Mouse (Mus musculus) urinary bladder, postnatal 10 days (tissue): Measurements from ENCODE around the gene Pls1.

Experiments used
- DNase-seq: peaks from one replicate; pipeline ENCODE4 v3.0.0; 2022; ENCODE audit warnings: low spot score

Pls1 gene

GRCm38 (mm10) chr9:95801610-95802451, 43.3 kb downstream of the Pls1 start:
- DNase-seq, result no peak

- DNase-seq, result no peak
Observed at GRCm38 (mm10) chr9:95796323-95796722, 48.8 kb downstream of the Pls1 start.

- no peak for DNase-seq
Observed at GRCm38 (mm10) chr9:95795844-95796243, 49.3 kb downstream of the Pls1 start.

DNA sequence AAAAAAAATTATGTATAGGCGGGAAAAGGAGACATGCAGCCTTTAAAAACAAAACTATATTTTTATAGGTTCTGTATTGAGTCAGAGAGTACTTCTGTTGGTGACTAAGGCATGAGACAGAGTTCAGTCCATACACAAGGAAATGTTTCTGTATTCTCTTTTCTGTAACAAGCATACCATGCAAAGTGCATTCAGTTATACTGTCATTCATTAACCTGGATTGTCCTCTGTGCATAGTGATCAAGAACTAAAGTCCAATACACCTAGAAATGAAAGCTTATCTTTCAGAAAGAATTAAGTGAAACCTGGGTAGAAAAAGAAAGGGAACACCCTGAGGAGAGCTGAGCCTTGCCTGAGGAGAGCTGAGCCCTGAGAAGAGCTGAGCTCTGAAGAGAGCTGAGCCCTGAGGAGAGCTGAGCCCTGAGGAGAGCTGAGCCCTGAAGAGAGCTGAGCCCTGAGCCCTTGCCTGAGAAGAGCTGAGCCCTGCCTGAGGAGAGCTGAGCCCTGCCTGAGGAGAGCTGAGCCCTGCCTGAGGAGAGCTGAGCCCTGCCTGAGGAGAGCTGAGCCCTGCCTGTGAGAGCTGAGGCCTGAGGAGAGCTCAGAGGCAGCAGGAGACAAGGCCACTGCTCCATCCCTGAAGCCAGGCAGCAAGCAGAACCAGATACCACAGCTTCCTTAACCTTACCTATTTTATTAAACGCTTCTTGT, 49.9 kb downstream of the Pls1 start:
- no peak for DNase-seq

DNA sequence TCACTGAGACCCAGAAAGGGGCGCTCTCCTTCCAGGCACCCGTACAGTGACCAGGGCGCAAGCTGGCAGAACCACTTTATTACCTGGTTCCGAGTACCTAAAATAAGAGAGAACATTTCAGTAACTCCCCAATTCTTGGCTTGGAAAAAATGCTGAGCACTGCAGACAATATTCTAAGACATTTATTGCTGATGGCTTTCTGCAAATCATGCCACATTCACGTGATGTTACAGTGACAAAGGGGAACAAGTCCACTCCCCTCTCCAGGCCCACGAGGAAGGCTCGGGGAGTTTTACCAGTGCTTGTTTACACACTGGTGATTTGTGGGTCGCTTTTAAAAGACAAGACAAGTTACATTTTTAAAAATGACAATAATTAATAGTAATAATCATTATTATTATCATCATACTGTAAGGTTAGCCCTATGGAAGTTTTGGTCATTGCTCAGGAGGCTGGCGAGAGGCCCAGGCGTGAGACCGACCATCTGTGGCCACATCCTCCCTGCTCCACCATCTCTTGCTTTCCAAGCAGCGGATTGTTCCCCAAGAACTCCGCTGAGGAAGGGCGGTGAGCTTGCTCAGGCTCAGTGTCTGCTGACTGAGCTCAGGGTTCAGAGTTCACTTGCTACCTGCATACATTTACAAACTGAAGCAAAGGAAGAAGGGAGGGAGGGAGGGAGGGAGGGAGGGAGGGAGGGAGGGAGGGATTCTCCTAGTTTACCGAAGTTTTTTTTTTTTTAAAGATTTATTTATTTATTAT, 50.9 kb downstream of the Pls1 start:
- no peak for DNase-seq

- no peak for DNase-seq
Observed at GRCm38 (mm10) chr9:95784888-95785511, 60.1 kb downstream of the Pls1 start.

DNA sequence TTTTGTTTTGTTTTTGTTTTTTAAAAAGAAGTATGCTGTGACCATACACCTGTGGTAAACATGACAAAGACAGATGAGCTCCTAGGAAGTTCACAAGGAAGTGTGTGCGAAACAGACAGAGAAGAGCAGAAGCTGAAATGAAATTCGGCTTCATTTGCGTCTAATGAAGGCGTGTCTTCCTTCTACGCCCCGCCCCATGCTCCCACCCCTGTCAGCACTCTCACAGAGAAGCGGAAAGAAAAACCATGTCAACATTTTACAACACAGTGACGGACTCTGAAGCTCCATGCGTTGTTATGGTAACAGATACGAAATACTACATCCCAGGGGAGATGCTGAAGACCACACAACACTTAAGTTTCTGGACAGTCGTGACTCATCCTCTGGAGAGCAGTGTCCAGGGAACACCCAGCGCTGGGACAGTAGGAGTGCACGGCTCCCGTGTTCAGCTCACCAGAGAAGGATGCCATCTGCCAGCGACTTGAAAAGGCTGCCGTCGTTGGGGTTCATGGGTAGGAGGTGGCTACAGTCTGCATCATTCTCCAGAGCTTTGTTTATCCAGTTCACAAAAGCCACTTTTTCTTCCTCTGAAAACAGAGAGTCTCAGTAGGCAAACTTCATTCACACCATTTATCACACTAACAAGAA, 61.3 kb downstream of the Pls1 start:
- DNase-seq, result no peak

GRCm38 (mm10) chr9:95771671-95772070, 73.4 kb downstream of the Pls1 start:
- DNase-seq, result no peak

GRCm38 (mm10) chr9:95763218-95763617, 81.9 kb downstream of the Pls1 start:
- no peak for DNase-seq

DNA sequence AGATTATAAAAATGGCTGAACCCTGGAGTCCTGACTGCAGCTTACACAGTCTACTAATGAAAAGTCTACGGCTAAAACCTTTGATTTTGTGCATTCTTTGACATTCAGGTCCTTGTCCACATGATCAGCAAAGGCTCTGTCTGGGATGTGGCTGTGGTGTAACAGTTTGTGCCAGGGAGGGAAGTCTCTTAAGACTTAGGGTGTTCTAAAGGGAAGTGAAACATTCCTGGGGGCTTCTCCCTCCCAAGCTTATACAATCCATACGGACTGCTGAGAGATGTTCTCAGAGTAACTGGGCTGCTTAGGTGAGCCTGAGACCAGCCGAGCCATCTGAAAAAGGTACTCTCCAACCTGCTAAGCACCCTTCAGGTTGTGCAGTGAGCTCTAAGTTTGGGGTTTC, 82.9 kb downstream of the Pls1 start:
- DNase-seq, result no peak

- DNase-seq, result no peak
Observed at GRCm38 (mm10) chr9:95761381-95761780, 83.7 kb downstream of the Pls1 start.

GRCm38 (mm10) chr9:95750746-95751145, 94.4 kb downstream of the Pls1 start:
- DNase-seq, result no peak

DNA sequence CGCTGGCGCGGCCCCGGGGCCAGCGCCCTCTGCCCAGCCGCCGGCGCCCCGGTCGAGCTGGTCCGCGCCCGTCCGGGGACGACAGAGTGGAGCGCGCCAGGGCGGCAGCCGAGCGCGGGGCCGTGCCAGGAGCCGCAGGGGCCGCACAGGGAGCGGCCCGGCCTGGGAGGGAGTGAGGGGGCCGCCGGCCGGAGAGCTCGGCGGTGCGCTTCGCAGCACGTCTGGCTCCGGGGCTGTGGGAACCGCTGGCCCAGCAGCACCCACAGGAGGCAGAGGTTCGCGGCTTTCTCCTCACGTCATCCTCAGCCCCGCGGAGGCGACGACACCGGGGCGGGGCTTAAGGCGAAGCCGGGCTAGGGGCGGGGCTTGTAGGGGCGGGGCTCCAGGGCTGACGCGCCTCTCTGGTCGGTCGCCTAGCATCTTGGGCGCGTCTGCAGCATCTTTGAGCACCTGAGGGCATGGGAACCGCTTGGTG, 95.0 kb downstream of the Pls1 start, which contains the start of gene Trpc1:
Gene Trpc1, minus strand, starts transcription at position 339 of the 475 bp plus-strand sequence.
- peak; percentile 18 for DNase-seq

DNA sequence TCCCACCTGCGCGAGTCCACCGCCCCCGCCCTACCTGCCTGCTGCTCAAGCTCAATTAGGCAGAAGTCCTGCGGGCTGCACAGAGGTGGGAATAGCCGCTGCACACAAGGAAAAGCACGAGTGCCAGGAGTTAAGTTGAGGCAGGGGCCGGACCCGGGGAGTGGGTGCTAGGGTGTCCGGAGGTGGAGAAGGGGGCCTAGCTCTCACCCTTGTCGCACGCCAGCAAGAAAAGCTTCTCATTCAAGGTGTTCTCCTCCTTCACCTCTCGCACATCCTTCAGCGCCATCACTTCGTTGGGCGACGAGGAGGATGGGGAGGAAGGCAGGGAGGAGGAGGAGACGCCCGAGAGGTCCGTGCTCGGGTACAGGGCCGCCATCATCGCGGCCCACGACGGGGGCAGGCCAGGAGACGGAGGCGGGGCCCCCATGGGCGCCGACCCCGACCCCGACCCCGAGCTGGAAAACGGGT, 95.6 kb downstream of the Pls1 start:
- DNase-seq, result no peak

- no peak for DNase-seq
Observed at GRCm38 (mm10) chr9:95747298-95747697, 97.8 kb downstream of the Pls1 start.

DNA sequence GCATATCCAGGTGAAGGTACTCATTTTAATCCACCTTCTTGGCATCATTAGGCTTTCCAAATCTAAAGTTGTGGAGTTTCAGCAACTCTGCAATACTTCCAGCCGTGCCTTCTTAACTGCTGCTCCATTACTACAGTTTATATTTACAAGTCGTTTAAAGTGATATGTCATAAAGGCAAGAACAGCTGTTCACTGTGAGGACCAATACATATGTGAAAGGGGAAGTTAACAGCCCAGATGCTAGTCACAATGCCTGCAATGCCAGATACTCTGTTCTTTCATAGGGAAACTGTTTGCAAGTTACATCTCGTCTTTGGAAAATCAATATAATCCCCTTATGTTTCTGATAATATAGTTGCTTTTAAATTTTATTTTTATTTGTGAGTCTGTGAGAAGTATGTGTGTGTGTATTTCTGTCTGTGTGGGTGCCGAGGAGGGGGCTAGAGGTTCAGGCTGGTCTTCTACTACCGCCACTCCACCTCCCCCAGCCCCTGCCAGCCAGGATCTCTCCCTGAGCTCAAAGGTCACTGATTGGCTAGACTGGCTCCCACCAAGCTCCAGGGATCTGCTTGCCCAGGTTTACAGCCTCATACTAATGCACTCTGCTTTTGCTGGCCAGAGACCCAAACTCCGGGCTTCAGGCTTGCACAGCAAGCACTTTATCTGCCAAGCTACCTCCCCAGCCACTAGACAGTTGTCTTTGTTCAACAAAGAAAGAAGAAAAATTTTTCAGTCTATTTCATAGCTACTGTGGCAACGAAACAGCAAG, 100.1 kb downstream of the Pls1 start:
- DNase-seq, result no peak

DNA sequence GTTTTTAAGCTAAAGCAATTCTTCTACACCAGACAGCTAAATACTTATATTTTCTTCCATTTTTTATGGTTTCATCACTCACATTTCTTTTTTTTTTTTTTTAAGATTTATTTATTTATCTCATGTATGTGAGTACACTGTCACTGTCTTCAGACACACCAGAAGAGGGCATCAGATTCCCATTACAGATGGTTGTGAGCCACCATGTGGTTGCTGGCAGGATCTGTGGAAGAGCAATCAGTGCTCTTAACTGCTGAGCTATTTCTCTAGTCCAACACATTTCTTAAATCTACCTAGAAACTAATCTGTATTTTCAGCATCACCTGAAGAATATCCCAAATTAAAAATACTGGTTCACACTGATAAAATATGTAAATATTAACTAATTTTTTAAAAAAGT, 108.9 kb downstream of the Pls1 start:
- DNase-seq, result no peak

- DNase-seq, result no peak
Observed at GRCm38 (mm10) chr9:95712574-95712973, 132.5 kb downstream of the Pls1 start.

DNA sequence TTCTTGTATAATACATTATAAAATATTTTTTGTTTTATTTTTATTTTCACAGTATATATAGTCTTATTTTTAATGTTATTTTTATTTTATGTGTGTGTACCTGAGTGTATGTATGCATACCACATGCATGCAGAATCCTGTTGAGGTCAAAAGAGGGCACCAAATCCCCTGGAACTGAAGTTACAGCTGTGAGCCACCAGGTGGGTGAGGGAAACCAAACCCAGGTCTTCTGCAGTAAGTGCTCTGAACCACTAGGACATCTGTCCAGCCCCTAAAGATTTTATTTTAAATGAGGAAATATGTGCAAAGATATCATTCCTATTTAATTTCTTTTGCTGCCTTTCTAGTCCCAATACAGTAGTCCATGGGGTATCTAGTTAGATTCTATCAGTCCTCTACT, 136.2 kb downstream of the Pls1 start:
- no peak for DNase-seq

DNA sequence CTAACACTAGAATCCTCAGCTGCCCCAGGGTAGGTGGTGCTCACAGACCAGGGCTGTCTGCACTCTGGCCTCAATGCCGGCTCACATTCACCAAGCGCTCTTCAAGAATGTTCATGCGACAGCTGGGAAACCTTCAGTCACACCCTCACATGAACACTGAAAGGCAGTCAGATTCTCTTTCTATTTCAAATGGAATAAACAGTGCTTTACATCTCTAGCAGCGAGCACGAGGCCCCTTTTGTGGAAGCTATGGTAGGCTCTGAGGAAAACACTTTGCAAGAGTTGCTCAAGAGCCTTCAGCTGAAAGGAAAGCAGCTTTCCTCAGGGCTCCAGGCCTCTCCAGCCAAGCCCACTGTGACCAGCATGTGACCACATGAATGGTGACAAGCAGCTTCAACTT, 139.7 kb downstream of the Pls1 start:
- no peak for DNase-seq

GRCm38 (mm10) chr9:95704078-95704477, 141.0 kb downstream of the Pls1 start:
- DNase-seq, result no peak
